Mouse (Mus musculus): Measurements from ENCODE around the gene Ticam1. TPM values are rescaled to one million over a fixed set of nuclear protein-coding genes. Genes with fewer than 3 reads are reported as not detected.
A peak's percentile ranks its signal among the peaks of the same experiment; 100 is the strongest.

Ticam1 gene
- total and polyA plus RNA-seq, 2 experiments from 2014 or later = 0.91 to 3.7 TPM

DNA sequence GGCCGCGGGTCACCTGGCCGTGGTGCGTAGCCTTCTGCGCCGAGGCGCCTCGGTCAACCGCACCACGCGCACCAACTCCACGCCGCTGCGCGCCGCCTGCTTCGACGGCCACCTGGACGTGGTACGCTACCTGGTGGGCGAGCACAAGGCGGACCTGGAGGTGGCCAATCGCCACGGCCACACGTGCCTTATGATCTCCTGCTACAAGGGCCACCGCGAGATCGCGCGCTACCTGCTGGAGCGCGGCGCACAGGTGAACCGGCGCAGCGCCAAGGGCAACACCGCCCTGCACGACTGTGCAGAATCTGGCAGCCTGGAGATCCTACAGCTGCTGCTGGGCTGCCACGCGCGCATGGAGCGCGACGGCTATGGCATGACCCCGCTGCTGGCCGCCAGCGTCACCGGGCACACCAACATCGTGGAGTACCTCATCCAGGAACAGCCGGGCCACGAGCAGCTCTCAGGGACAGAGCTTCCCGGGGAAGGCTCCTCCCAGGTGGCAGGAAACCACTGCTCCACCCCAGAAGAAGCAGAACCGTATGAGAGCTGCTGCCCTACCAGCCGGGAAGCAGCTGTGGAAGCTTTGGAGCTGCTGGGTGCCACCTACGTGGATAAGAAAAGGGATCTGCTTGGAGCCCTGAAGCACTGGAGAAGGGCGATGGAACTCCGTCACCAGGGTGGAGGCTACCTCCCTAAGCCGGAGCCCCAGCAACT is 19.2 kb downstream of the Ticam1 start:
- peak overlapping the region; percentile 75 for H3K4me2 ChIP-seq (ENCODE audit: low read depth, low read length, poor library complexity, severe bottlenecking)
- peak overlapping the region; percentile 62 for H3K4me3 ChIP-seq (ENCODE audit: low read depth, low read length)
- peak overlapping the region; percentile 64 for H3K9ac ChIP-seq (replicated peaks; ENCODE audit: low read length, poor library complexity, severe bottlenecking)
- 12% methylated on average over 51 of the region's 58 CpGs for WGBS
- DNase-seq (ENCODE audit: low spot score) (no peak), ATAC-seq (ENCODE audit: low FRiP score) (peak; percentile 2; the same call in 1 of the 2 replicates)
- H3K27me3 ChIP-seq (ENCODE audit: insufficient read depth, low read length) = no peaks in the 10 kb centered on the region
- peak overlapping the region; percentile 80 for H3K27ac ChIP-seq (ENCODE audit: low read depth, low read length)
- TF ChIP-seq CTCF (IDR thresholded peaks at IDR 0.05) = no peak
- peaks cover 10% of the 10 kb centered on the region for H3K4me1 ChIP-seq (ENCODE audit: insufficient read depth, low read length)
- no peaks in the 10 kb centered on the region for H3K9me3 ChIP-seq (ENCODE audit: low read length)
- peaks cover 30% of the 10 kb centered on the region for H3K36me3 ChIP-seq (ENCODE audit: insufficient read depth, low read length)

DNA sequence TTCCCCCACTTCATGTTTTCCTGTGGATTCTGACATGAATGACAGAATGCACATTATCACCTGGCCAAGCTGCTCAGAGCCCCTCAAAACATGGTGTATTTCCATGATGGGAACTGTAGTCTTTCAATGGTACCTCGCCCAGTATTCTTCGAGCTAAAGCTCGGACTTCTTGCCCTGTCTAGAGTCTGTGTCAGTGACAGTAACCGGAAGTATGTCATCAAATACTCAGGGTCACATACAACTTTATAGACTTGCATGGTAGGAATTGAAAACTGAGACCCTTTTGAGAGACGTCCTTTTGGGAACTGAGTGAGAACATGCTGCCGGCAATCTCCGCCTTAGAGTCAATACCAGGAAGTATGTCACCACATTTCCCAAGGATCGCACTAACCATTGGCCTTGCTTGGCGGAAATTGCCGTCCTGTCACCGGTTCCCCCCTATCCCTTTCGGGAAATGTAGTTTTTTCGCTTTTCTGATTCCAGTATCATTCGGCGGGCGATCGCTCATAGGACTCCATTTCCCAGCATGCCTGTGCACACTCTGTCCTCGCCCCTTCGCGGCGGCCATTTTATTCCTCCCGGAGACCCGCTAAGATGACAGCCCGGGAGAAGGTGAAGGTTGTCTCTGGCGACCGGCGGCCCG is 20.2 kb downstream of the Ticam1 start, which contains the start of gene Fem1a:
Gene Fem1a (plus strand): TSS at position 572 of the 643 bp plus-strand sequence.
- H3K27me3 ChIP-seq (ENCODE audit: insufficient read depth, low read length) = no peaks in the 10 kb centered on the region
- H3K9me3 ChIP-seq (ENCODE audit: low read length) = no peaks in the 10 kb centered on the region
- peak within 1 kb of the TSS; percentile 62 for H3K4me3 ChIP-seq (ENCODE audit: low read depth, low read length)
- DNase-seq (ENCODE audit: low spot score) = peak; percentile 99
- H3K36me3 ChIP-seq (ENCODE audit: insufficient read depth, low read length) = peaks cover 22% of the 10 kb centered on the region
- peak within 1 kb of the TSS; percentile 75 for H3K4me2 ChIP-seq (ENCODE audit: low read depth, low read length, poor library complexity, severe bottlenecking)
- ATAC-seq (ENCODE audit: low FRiP score) = peak; percentile 93
- H3K27ac ChIP-seq (ENCODE audit: low read depth, low read length) = peak within 1 kb of the TSS; percentile 92
- 0% methylated on average over 28 of the region's 28 CpGs for WGBS
- peaks cover 11% of the 10 kb centered on the region for H3K4me1 ChIP-seq (ENCODE audit: insufficient read depth, low read length)
- H3K9ac ChIP-seq (replicated peaks; ENCODE audit: low read length, poor library complexity, severe bottlenecking) = peak within 1 kb of the TSS; percentile 64
- no peak for TF ChIP-seq CTCF (IDR thresholded peaks at IDR 0.05)

GRCm38 (mm10) chr17:56255863-56256238 is 20.7 kb downstream of the Ticam1 start:
- WGBS = under 1% methylated on average over 32 of the region's 32 CpGs
- DNase-seq (ENCODE audit: low spot score) (peak; percentile 99), ATAC-seq (ENCODE audit: low FRiP score) (peak; percentile 93)
- Histone ChIP-seq H3K4me1 (ENCODE audit: insufficient read depth, low read length) (peaks cover 9% of the 10 kb centered on the region), H3K9me3 (ENCODE audit: low read length) (no peaks in the 10 kb centered on the region), H3K27ac (ENCODE audit: low read depth, low read length) (peak overlapping the region; percentile 92), H3K4me3 (ENCODE audit: low read depth, low read length) (peak overlapping the region; percentile 62), H3K9ac (replicated peaks; ENCODE audit: low read length, poor library complexity, severe bottlenecking) (peak overlapping the region; percentile 56), H3K27me3 (ENCODE audit: insufficient read depth, low read length) (no peaks in the 10 kb centered on the region), H3K4me2 (ENCODE audit: low read depth, low read length, poor library complexity, severe bottlenecking) (peak overlapping the region; percentile 61), H3K36me3 (ENCODE audit: insufficient read depth, low read length) (peaks cover 21% of the 10 kb centered on the region)
- TF ChIP-seq CTCF (IDR thresholded peaks at IDR 0.05) = peak; percentile 95

DNA sequence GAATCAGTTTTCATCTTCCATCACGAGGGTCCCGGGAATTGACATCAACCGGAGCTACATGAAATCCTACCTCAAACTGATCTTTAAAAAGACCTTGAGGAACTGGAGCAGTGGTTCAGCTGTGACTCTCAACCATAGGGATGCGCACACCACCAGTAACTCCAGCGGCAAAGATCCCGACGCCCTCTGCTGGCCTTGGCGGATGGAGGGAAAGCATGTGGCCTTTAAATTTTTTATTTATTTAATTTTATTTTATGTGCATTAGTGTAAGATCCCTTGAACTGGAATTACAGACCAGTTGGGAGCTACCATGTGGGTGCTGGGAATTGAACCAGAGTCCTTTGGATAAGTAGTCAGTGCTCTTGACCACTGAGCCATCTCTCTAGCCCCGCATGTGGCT is 21.2 kb downstream of the Ticam1 start:
- Histone ChIP-seq H3K9ac (replicated peaks; ENCODE audit: low read length, poor library complexity, severe bottlenecking) (no peak overlapping the region), H3K4me3 (ENCODE audit: low read depth, low read length) (no peak overlapping the region)

DNA sequence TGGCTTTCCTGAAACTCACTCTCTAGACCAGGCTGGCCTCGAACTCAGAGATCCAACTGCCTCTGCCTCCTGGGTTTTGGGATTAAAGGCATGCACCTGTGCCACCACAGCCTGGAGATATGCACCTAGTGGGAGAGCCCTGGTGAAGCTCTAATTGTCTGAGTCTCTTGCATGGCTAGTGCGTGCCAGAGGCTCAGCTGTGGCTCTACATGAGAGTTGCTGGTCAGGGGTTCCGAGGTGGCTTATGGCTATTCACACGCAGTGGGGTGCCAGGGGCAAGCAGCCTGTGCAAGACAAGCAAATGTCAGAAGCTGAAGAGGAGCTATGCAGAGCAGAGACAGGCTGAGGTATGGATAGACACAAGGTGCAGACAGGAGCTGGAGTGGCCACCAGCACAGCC is 21.9 kb downstream of the Ticam1 start:
- H3K27ac ChIP-seq (ENCODE audit: low read depth, low read length) = peak overlapping the region; percentile 92
- 82% methylated on average over 4 of the region's 4 CpGs for WGBS
- H3K9me3 ChIP-seq (ENCODE audit: low read length) = no peaks in the 10 kb centered on the region

More for the DNA sequence above, 21.2 kb downstream of the Ticam1 start:
- DNase-seq (ENCODE audit: low spot score) = peak; percentile 63
- peaks cover 17% of the 10 kb centered on the region for H3K36me3 ChIP-seq (ENCODE audit: insufficient read depth, low read length)
- no peaks in the 10 kb centered on the region for H3K9me3 ChIP-seq (ENCODE audit: low read length)
- 15% methylated on average over 9 of the region's 9 CpGs for WGBS
- peak overlapping the region; percentile 34; the same call in 1 of the 2 replicates for H3K4me2 ChIP-seq (ENCODE audit: low read depth, low read length, poor library complexity, severe bottlenecking)
- peak; percentile 9; the same call in 1 of the 2 replicates for ATAC-seq (ENCODE audit: low FRiP score)
- no peaks in the 10 kb centered on the region for H3K27me3 ChIP-seq (ENCODE audit: insufficient read depth, low read length)
- H3K4me1 ChIP-seq (ENCODE audit: insufficient read depth, low read length) = peaks cover 13% of the 10 kb centered on the region
- peak overlapping the region; percentile 92 for H3K27ac ChIP-seq (ENCODE audit: low read depth, low read length)
- TF ChIP-seq CTCF (IDR thresholded peaks at IDR 0.05) = no peak; the same call in 1 of the 2 replicates

More for the DNA sequence above, 21.9 kb downstream of the Ticam1 start:
- peaks cover 9% of the 10 kb centered on the region for H3K36me3 ChIP-seq (ENCODE audit: insufficient read depth, low read length)
- H3K4me3 ChIP-seq (ENCODE audit: low read depth, low read length) = no peak overlapping the region
- no peak for TF ChIP-seq CTCF (IDR thresholded peaks at IDR 0.05)
- no peak overlapping the region for H3K4me2 ChIP-seq (ENCODE audit: low read depth, low read length, poor library complexity, severe bottlenecking)
- no peaks in the 10 kb centered on the region for H3K27me3 ChIP-seq (ENCODE audit: insufficient read depth, low read length)
- ATAC-seq (ENCODE audit: low FRiP score) (no peak), DNase-seq (ENCODE audit: low spot score) (no peak)
- H3K9ac ChIP-seq (replicated peaks; ENCODE audit: low read length, poor library complexity, severe bottlenecking) = no peak overlapping the region
- peaks cover 9% of the 10 kb centered on the region; the same call in 1 of the 2 replicates for H3K4me1 ChIP-seq (ENCODE audit: insufficient read depth, low read length)
